Mouse (Mus musculus) retina, postnatal 7 days (tissue): ENCODE measurements at regions not wholly inside any gene's neighbourhood (a gene's known extent, or its start where the extent isn't known, plus 50 kb on each side); places are given as distances from the start of the nearest gene placed in this dataset.
"Not testable (repeated sequence)": the region's sequence is repeated elsewhere in the genome, so short reads cannot be mapped to it uniquely, and the experiment has no call there.

Source experiments
- DNase-seq: peaks from one replicate; pipeline ENCODE4 v3.0.0-alpha.2; 2012; ENCODE audit warnings: low read depth, low spot score

GRCm38 (mm10) chr17:82674593-82674992 lies 540.5 kb upstream of the Pkdcc start:
- DNase-seq, result no peak

GRCm38 (mm10) chr17:82666557-82666956 lies 548.5 kb upstream of the Pkdcc start:
- DNase-seq, result not testable (repeated sequence)

- no peak for DNase-seq
These were observed 550.7 kb upstream of the Pkdcc start for GRCm38 (mm10) chr17:82664352-82664751.

GRCm38 (mm10) chr17:82636459-82637189 lies 578.5 kb upstream of the Pkdcc start:
- no peak for DNase-seq

GRCm38 (mm10) chr17:82635849-82636248 lies 579.2 kb upstream of the Pkdcc start:
- DNase-seq, result no peak

GRCm38 (mm10) chr17:82606642-82607175 lies 608.4 kb upstream of the Pkdcc start:
- no peak for DNase-seq

- DNase-seq, result no peak
These were observed 631.3 kb upstream of the Pkdcc start for GRCm38 (mm10) chr17:82583801-82584200.

GRCm38 (mm10) chr17:82533521-82533920 lies 681.6 kb upstream of the Pkdcc start:
- DNase-seq, result no peak

- no peak for DNase-seq
These were observed 697.0 kb upstream of the Pkdcc start for GRCm38 (mm10) chr17:82518129-82518528.

GRCm38 (mm10) chr17:82516850-82517249 lies 698.2 kb upstream of the Pkdcc start:
- no peak for DNase-seq

- no peak for DNase-seq
These were observed 701.3 kb upstream of the Pkdcc start for GRCm38 (mm10) chr17:82513816-82514215.

- no peak for DNase-seq
These were observed 710.8 kb upstream of the Pkdcc start for GRCm38 (mm10) chr17:82504291-82504690.

- no peak for DNase-seq
These were observed 729.5 kb upstream of the Pkdcc start for GRCm38 (mm10) chr17:82485544-82485943.

GRCm38 (mm10) chr17:82484609-82485008 lies 730.5 kb upstream of the Pkdcc start:
- no peak for DNase-seq

- DNase-seq, result no peak
These were observed 719.8 kb upstream of the Slc8a1 start for GRCm38 (mm10) chr17:82457972-82458371.

- no peak for DNase-seq
These were observed 715.7 kb upstream of the Slc8a1 start for GRCm38 (mm10) chr17:82453847-82454246.

- no peak for DNase-seq
These were observed 700.9 kb upstream of the Slc8a1 start for GRCm38 (mm10) chr17:82439105-82439504.

- no peak for DNase-seq
These were observed 699.0 kb upstream of the Slc8a1 start for GRCm38 (mm10) chr17:82437206-82437605.

GRCm38 (mm10) chr17:82432678-82433077 lies 694.5 kb upstream of the Slc8a1 start:
- no peak for DNase-seq

- no peak for DNase-seq
These were observed 670.1 kb upstream of the Slc8a1 start for GRCm38 (mm10) chr17:82408296-82408695.

GRCm38 (mm10) chr17:82399328-82399727 lies 661.2 kb upstream of the Slc8a1 start:
- DNase-seq, result no peak

GRCm38 (mm10) chr17:82379371-82379770 lies 641.2 kb upstream of the Slc8a1 start:
- not testable (repeated sequence) for DNase-seq

- DNase-seq, result no peak
These were observed 640.2 kb upstream of the Slc8a1 start for GRCm38 (mm10) chr17:82378248-82378820.
